Mouse (Mus musculus): ENCODE measurements around the gene Mtfr1l. TPM values are rescaled to one million over a fixed set of nuclear protein-coding genes. Genes with fewer than 3 reads are reported as not detected.
"Not testable (repeated sequence)": the region's sequence is repeated elsewhere in the genome, so short reads cannot be mapped to it uniquely, and the experiment has no call there.

Gene Mtfr1l
- polyA plus RNA-seq, 1 experiment from 2014 or later: 56.9 TPM

- peaks cover 8% of the 10 kb centered on the region; the same call in 1 of the 2 replicates for H3K36me3 ChIP-seq (replicated peaks; ENCODE audit: insufficient read depth, low read length)
- no peak overlapping the region for H3K27ac ChIP-seq (ENCODE audit: low read depth)
- 93% methylated on average over 19 of the region's 19 CpGs for WGBS (ENCODE audit: insufficient replicate concordance)
- ATAC-seq (no peak), DNase-seq (no peak)
- no peaks in the 10 kb centered on the region for H3K27me3 ChIP-seq (ENCODE audit: insufficient read depth, low read length)
- TF ChIP-seq EP300 (IDR thresholded peaks at IDR 0.05; ENCODE audit: low read depth): no peak
- TF ChIP-seq CTCF (IDR thresholded peaks at IDR 0.05; ENCODE audit: low read depth): no peak
- no peak overlapping the region for H3K4me2 ChIP-seq (ENCODE audit: low read depth, low read length)
- no peaks in the 10 kb centered on the region for H3K9me3 ChIP-seq (ENCODE audit: low read length)
- no peak overlapping the region for H3K9ac ChIP-seq (replicated peaks)
- H3K4me3 ChIP-seq (ENCODE audit: low read depth, low read length): no peak overlapping the region
- peaks cover 30% of the 10 kb centered on the region for H3K4me1 ChIP-seq (ENCODE audit: insufficient read depth)
These were observed 28.5 kb downstream of the Mtfr1l start for GRCm38 (mm10) chr4:134506713-134507112.

GRCm38 (mm10) chr4:134505966-134506594, 29.1 kb downstream of the Mtfr1l start:
- TF ChIP-seq CTCF (IDR thresholded peaks at IDR 0.05; ENCODE audit: low read depth) (no peak), EP300 (IDR thresholded peaks at IDR 0.05; ENCODE audit: low read depth) (peak; percentile 78)
- 0 out of 2 replicates have a peak overlapping the region, but pooled peaks have one; percentile 36 for H3K27ac ChIP-seq (ENCODE audit: low read depth)
- ATAC-seq (peak; percentile 78), DNase-seq (no peak)
- peaks cover 8% of the 10 kb centered on the region; the same call in 1 of the 2 replicates for H3K36me3 ChIP-seq (replicated peaks; ENCODE audit: insufficient read depth, low read length)
- WGBS (ENCODE audit: insufficient replicate concordance): 48% methylated on average over 3 of the region's 4 CpGs
- no peaks in the 10 kb centered on the region for H3K27me3 ChIP-seq (ENCODE audit: insufficient read depth, low read length)
- H3K4me1 ChIP-seq (ENCODE audit: insufficient read depth): peaks cover 25% of the 10 kb centered on the region
- no peaks in the 10 kb centered on the region for H3K9me3 ChIP-seq (ENCODE audit: low read length)
- no peak overlapping the region for H3K9ac ChIP-seq (replicated peaks)
- H3K4me2 ChIP-seq (ENCODE audit: low read depth, low read length): 0 out of 2 replicates have a peak overlapping the region, but pooled peaks have one; percentile 10
- no peak overlapping the region for H3K4me3 ChIP-seq (ENCODE audit: low read depth, low read length)

- peaks cover 8% of the 10 kb centered on the region; the same call in 1 of the 2 replicates for H3K36me3 ChIP-seq (replicated peaks; ENCODE audit: insufficient read depth, low read length)
- H3K4me3 ChIP-seq (ENCODE audit: low read depth, low read length): no peak overlapping the region
- ATAC-seq: no peak
- no peaks in the 10 kb centered on the region for H3K9me3 ChIP-seq (ENCODE audit: low read length)
- H3K4me2 ChIP-seq (ENCODE audit: low read depth, low read length): no peak overlapping the region
- H3K9ac ChIP-seq (replicated peaks): no peak overlapping the region
- H3K27me3 ChIP-seq (ENCODE audit: insufficient read depth, low read length): no peaks in the 10 kb centered on the region
- 0 out of 2 replicates have a peak overlapping the region, but pooled peaks have one; percentile 9 for H3K27ac ChIP-seq (ENCODE audit: low read depth)
- H3K4me1 ChIP-seq (ENCODE audit: insufficient read depth): peaks cover 22% of the 10 kb centered on the region; the same call in 1 of the 2 replicates
- 67% methylated on average over 4 of the region's 4 CpGs for WGBS (ENCODE audit: insufficient replicate concordance)
- TF ChIP-seq EP300 (IDR thresholded peaks at IDR 0.05; ENCODE audit: low read depth) (no peak), CTCF (IDR thresholded peaks at IDR 0.05; ENCODE audit: low read depth) (no peak)
- DNase-seq: no peak
These were observed 29.8 kb downstream of the Mtfr1l start for GRCm38 (mm10) chr4:134505303-134505789.

GRCm38 (mm10) chr4:134503686-134504357, 31.4 kb downstream of the Mtfr1l start:
- ATAC-seq (peak; percentile 52), DNase-seq (no peak)
- TF ChIP-seq CTCF (IDR thresholded peaks at IDR 0.05; ENCODE audit: low read depth): no peak
- no peak for TF ChIP-seq EP300 (IDR thresholded peaks at IDR 0.05; ENCODE audit: low read depth)
- Histone ChIP-seq H3K9me3 (ENCODE audit: low read length) (no peaks in the 10 kb centered on the region), H3K4me2 (ENCODE audit: low read depth, low read length) (peak overlapping the region; percentile 1; the same call in 1 of the 2 replicates), H3K4me3 (ENCODE audit: low read depth, low read length) (no peak overlapping the region), H3K9ac (replicated peaks) (no peak overlapping the region), H3K4me1 (ENCODE audit: insufficient read depth) (peaks cover 22% of the 10 kb centered on the region; the same call in 1 of the 2 replicates), H3K27me3 (ENCODE audit: insufficient read depth, low read length) (no peaks in the 10 kb centered on the region), H3K36me3 (replicated peaks; ENCODE audit: insufficient read depth, low read length) (peaks cover 8% of the 10 kb centered on the region; the same call in 1 of the 2 replicates), H3K27ac (ENCODE audit: low read depth) (no peak overlapping the region)
- WGBS (ENCODE audit: insufficient replicate concordance): 35% methylated on average over 4 of the region's 4 CpGs

- Histone ChIP-seq H3K4me3 (ENCODE audit: low read depth, low read length) (no peak overlapping the region), H3K36me3 (replicated peaks; ENCODE audit: insufficient read depth, low read length) (no peaks in the 10 kb centered on the region), H3K27ac (ENCODE audit: low read depth) (no peak overlapping the region), H3K9ac (replicated peaks) (no peak overlapping the region), H3K9me3 (ENCODE audit: low read length) (no peaks in the 10 kb centered on the region), H3K4me1 (ENCODE audit: insufficient read depth) (peaks cover 39% of the 10 kb centered on the region), H3K27me3 (ENCODE audit: insufficient read depth, low read length) (no peaks in the 10 kb centered on the region), H3K4me2 (ENCODE audit: low read depth, low read length) (no peak overlapping the region)
- ATAC-seq (no peak), DNase-seq (no peak)
- WGBS (ENCODE audit: insufficient replicate concordance): 85% methylated on average over 6 of the region's 6 CpGs
- no peak for TF ChIP-seq EP300 (IDR thresholded peaks at IDR 0.05; ENCODE audit: low read depth)
- TF ChIP-seq CTCF (IDR thresholded peaks at IDR 0.05; ENCODE audit: low read depth): no peak
These were observed 34.1 kb downstream of the Mtfr1l start for GRCm38 (mm10) chr4:134501095-134501494.

- H3K4me2 ChIP-seq (ENCODE audit: low read depth, low read length); H3K9ac ChIP-seq (replicated peaks); H3K27ac ChIP-seq (ENCODE audit: low read depth); H3K4me3 ChIP-seq (ENCODE audit: low read depth, low read length); ATAC-seq; H3K9me3 ChIP-seq (ENCODE audit: low read length); DNase-seq; H3K36me3 ChIP-seq (replicated peaks; ENCODE audit: insufficient read depth, low read length); H3K27me3 ChIP-seq (ENCODE audit: insufficient read depth, low read length): not testable (repeated sequence)
- H3K4me1 ChIP-seq (ENCODE audit: insufficient read depth): peaks cover 53% of the 10 kb centered on the region
- WGBS (ENCODE audit: insufficient replicate concordance): 63% methylated on average over 6 of the region's 6 CpGs
These were observed 36.2 kb downstream of the Mtfr1l start for GRCm38 (mm10) chr4:134498983-134499382.

All from liver, postnatal 0 days (tissue).